Mouse (Mus musculus) limb, embryonic 14.5 days (tissue): ENCODE results near the gene Sbf1. TPM values are rescaled to one million over a fixed set of nuclear protein-coding genes. Genes with fewer than 3 reads are reported as not detected.

Experiments
- ATAC-seq: fragments of 200-750 bp; cut with Nextera tagmentation; 2 replicates; pipeline ENCODE4 v1.8.0; 2017; ENCODE audit warnings: low read depth, moderate number of reproducible peaks, moderate TSS enrichment; ENCODE audit not compliant: low FRiP score
- DNase-seq: peaks from one replicate; pipeline ENCODE4 v3.0.0-alpha.2; 2015; ENCODE audit warnings: low spot score
- H3K27ac ChIP-seq: fragments of 300-500 bp; sonication (generic); replicated peaks from 2 replicates; pipeline ENCODE4 v1.5.1; 2014; ENCODE audit warnings: low read depth, mild to moderate bottlenecking, low read length, moderate library complexity, mixed read lengths
- H3K27me3 ChIP-seq: fragments of 300-500 bp; sonication (generic); 2 replicates; pipeline ENCODE4 v1.6.1; 2014; ENCODE audit warnings: low read length, mixed read lengths; ENCODE audit not compliant: control insufficient read depth, insufficient read depth
- H3K36me3 ChIP-seq: fragments of 300-500 bp; sonication (generic); 2 replicates; pipeline ENCODE4 v1.6.1; 2014; ENCODE audit warnings: mild to moderate bottlenecking, low read length, moderate library complexity, mixed read lengths; ENCODE audit not compliant: control insufficient read depth, insufficient read depth
- H3K4me1 ChIP-seq: fragments of 300-500 bp; sonication (generic); 2 replicates; pipeline ENCODE4 v1.6.1; 2014; ENCODE audit warnings: antibody characterized with exemption, low read length, mixed read lengths; ENCODE audit not compliant: control insufficient read depth, insufficient read depth
- H3K4me2 ChIP-seq: fragments of 300-500 bp; sonication (generic); replicated peaks from 2 replicates; pipeline ENCODE4 v1.6.1; 2014; ENCODE audit warnings: low read depth, mild to moderate bottlenecking, low read length, moderate library complexity; ENCODE audit not compliant: severe bottlenecking
- H3K4me3 ChIP-seq: fragments of 300-500 bp; sonication (generic); replicated peaks from 2 replicates; pipeline ENCODE4 v1.5.1; 2014; ENCODE audit warnings: low read length
- H3K9ac ChIP-seq: fragments of 300-500 bp; sonication (generic); 2 replicates; pipeline ENCODE4 v1.6.1; 2014; ENCODE audit warnings: mild to moderate bottlenecking, low read depth, low read length, moderate library complexity; ENCODE audit not compliant: severe bottlenecking
- H3K9me3 ChIP-seq: fragments of 300-500 bp; sonication (generic); 2 replicates; pipeline ENCODE4 v1.6.1; 2016; ENCODE audit warnings: low read length; ENCODE audit not compliant: control insufficient read depth
- POLR2A ChIP-seq: fragments of 200-500 bp; IDR thresholded peaks from 2 replicates; pipeline ENCODE4 v1.8.0; 2012; ENCODE audit warnings: inconsistent platforms, mild to moderate bottlenecking, moderate library complexity, borderline replicate concordance; ENCODE audit not compliant: insufficient read depth, insufficient read length; ENCODE audit errors: extremely low read depth
- WGBS: fragments of 180-500 bp; shearing (Covaris S2); extraction: QIAGEN DNeasy Blood & Tissue Kit; methylation state at CpG from one replicate; pipeline ENCODE4 v1.1.7; 2014; 5-methylcytosine and 5-hydroxymethylcytosine counted together
- polyA plus RNA-seq, 2 experiments: library from polyadenylated mRNA; depleted of rRNA in 1 of 2; stranded (reverse) in 1 of 2; unstranded in 1 of 2; fragments of >200 nt; fragmentation: Nextera tagmentation in 1 of 2; extraction: Ambion mirVana in 1 of 2; gene quantifications; 2 replicates each; pipeline versions ENCODE4 v1.2.1 to v1.2.3; 2012 to 2014

The Sbf1 gene
- polyA plus RNA-seq, 2 experiments = 65.1 to 154 TPM

DNA sequence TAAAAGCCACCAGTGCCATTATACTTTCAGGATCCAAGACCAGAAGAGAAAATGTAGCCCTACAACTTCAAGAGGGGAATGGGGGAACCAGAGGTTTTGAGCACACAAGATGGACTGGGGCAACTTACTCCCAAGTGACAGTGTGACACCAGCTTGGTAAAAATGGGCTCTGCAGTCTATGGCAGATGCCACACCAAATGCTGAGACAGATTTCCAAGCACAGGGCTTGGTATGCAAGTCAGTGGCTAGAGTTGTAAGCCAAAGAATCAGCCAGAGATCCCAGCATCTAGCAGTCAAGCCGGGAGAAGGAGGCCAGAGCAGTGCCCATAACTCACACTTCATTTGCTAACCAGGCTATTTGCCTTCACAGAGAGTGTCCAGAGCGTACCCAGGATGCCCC, 17.4 kb downstream of the Sbf1 start:
- TF ChIP-seq POLR2A = no peak
- Histone ChIP-seq H3K4me3 (no peak overlapping the region), H3K9ac (no peak overlapping the region), H3K9me3 (no peaks in the 10 kb centered on the region), H3K27ac (no peak overlapping the region), H3K4me2 (no peak overlapping the region), H3K4me1 (no peaks in the 10 kb centered on the region), H3K27me3 (no peaks in the 10 kb centered on the region), H3K36me3 (peaks cover 92% of the 10 kb centered on the region)
- WGBS = 94% methylated on average over 2 of the region's 2 CpGs
- DNase-seq (no peak), ATAC-seq (no peak)

GRCm38 (mm10) chr15:89296465-89296864, 18.6 kb downstream of the Sbf1 start:
- H3K4me3 ChIP-seq = no peak overlapping the region
- ATAC-seq = no peak; the same call in 1 of the 2 replicates
- H3K4me2 ChIP-seq = no peak overlapping the region
- H3K27me3 ChIP-seq = no peaks in the 10 kb centered on the region
- peaks cover 92% of the 10 kb centered on the region for H3K36me3 ChIP-seq
- 64% methylated on average over 1 of the region's 1 CpGs for WGBS
- no peaks in the 10 kb centered on the region for H3K9me3 ChIP-seq
- DNase-seq = no peak
- no peak overlapping the region for H3K27ac ChIP-seq
- no peaks in the 10 kb centered on the region for H3K4me1 ChIP-seq
- no peak overlapping the region for H3K9ac ChIP-seq
- TF ChIP-seq POLR2A = no peak

- WGBS = 91% methylated on average over 8 of the region's 8 CpGs
Measured at GRCm38 (mm10) chr15:89295580-89296165, 19.4 kb downstream of the Sbf1 start.

GRCm38 (mm10) chr15:89293778-89294177, 21.3 kb downstream of the Sbf1 start:
- no peaks in the 10 kb centered on the region for H3K27me3 ChIP-seq
- no peak overlapping the region for H3K27ac ChIP-seq
- H3K4me1 ChIP-seq = no peaks in the 10 kb centered on the region
- DNase-seq (no peak), ATAC-seq (no peak)
- H3K9ac ChIP-seq = no peak overlapping the region
- no peaks in the 10 kb centered on the region for H3K9me3 ChIP-seq
- H3K4me3 ChIP-seq = no peak overlapping the region
- no peak for TF ChIP-seq POLR2A
- peaks cover 88% of the 10 kb centered on the region for H3K36me3 ChIP-seq
- H3K4me2 ChIP-seq = no peak overlapping the region
- 96% methylated on average over 10 of the region's 10 CpGs for WGBS

More at GRCm38 (mm10) chr15:89295580-89296165, 19.4 kb downstream of the Sbf1 start:
- no peaks in the 10 kb centered on the region for H3K27me3 ChIP-seq
- TF ChIP-seq POLR2A = no peak
- ATAC-seq = no peak
- H3K9me3 ChIP-seq = no peaks in the 10 kb centered on the region
- DNase-seq = no peak
- H3K9ac ChIP-seq = no peak overlapping the region
- H3K4me3 ChIP-seq = no peak overlapping the region
- H3K4me1 ChIP-seq = no peaks in the 10 kb centered on the region
- H3K27ac ChIP-seq = no peak overlapping the region
- H3K36me3 ChIP-seq = peaks cover 88% of the 10 kb centered on the region
- no peak overlapping the region for H3K4me2 ChIP-seq

- Histone ChIP-seq H3K27me3 (no peaks in the 10 kb centered on the region), H3K27ac (no peak overlapping the region), H3K9ac (no peak overlapping the region), H3K4me3 (no peak overlapping the region), H3K4me2 (no peak overlapping the region), H3K9me3 (no peaks in the 10 kb centered on the region), H3K36me3 (peaks cover 90% of the 10 kb centered on the region), H3K4me1 (no peaks in the 10 kb centered on the region)
- no peak for TF ChIP-seq POLR2A
- 85% methylated on average over 2 of the region's 2 CpGs for WGBS
- DNase-seq = no peak
- no peak for ATAC-seq
Measured at GRCm38 (mm10) chr15:89292795-89293194, 22.3 kb downstream of the Sbf1 start.

DNA sequence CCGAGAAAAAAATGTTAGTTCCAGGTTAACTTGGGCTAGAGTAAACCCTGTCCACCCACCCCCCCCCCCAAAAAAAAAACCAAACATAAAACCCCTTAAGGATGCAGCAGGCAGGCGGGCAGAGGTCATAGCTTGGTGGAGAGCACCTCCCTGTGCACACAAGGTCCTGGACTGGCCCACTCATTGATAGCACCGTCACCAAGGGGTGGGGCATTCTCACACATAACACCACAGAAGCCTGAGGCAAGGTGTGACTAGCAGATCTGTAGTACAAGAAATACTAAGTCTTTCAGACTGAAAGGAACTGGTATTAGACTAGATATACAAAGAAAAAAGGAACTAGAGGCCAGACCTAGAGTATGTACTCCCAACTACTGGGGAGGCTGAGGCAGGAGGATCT, 23.6 kb downstream of the Sbf1 start:
- no peak for DNase-seq
- Histone ChIP-seq H3K4me3 (no peak overlapping the region), H3K27ac (no peak overlapping the region), H3K9me3 (no peaks in the 10 kb centered on the region), H3K4me2 (no peak overlapping the region), H3K9ac (no peak overlapping the region), H3K36me3 (peaks cover 91% of the 10 kb centered on the region), H3K27me3 (no peaks in the 10 kb centered on the region), H3K4me1 (no peaks in the 10 kb centered on the region)
- TF ChIP-seq POLR2A = no peak
- no peak for ATAC-seq
- WGBS = 90% methylated on average over 3 of the region's 3 CpGs
